Mouse (Mus musculus): ENCODE data around the gene Ddc.

Ddc gene

GRCm38 (mm10) chr11:11897645-11898357, at the start of gene Ddc:
Ddc (minus strand) TSS chr11:11898144.
- no peak for DNase-seq (ENCODE audit: inconsistent ontology term)

GRCm38 (mm10) chr11:11945766-11946165, 47.8 kb upstream of the Ddc start:
- no peak for DNase-seq (ENCODE audit: inconsistent ontology term)

GRCm38 (mm10) chr11:11944814-11945213, 46.9 kb upstream of the Ddc start:
- no peak for DNase-seq (ENCODE audit: inconsistent ontology term)

DNA sequence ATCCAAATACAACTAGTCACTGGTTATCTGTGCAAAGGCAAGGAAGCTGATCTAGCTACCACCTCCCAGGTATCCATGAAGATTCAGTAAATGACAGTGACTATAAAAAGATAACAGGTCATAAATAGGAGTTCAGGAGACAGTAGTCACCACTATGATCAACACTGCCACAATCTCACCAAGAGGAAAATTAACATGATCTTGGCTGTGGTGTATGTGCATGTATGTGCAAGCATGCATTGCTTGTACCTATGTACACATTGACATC, 46.1 kb upstream of the Ddc start:
- no peak for DNase-seq (ENCODE audit: inconsistent ontology term)

GRCm38 (mm10) chr11:11943240-11944081, 45.5 kb upstream of the Ddc start:
- no peak for DNase-seq (ENCODE audit: inconsistent ontology term)

GRCm38 (mm10) chr11:11942320-11943217, 44.6 kb upstream of the Ddc start:
- no peak for DNase-seq (ENCODE audit: inconsistent ontology term)

DNA sequence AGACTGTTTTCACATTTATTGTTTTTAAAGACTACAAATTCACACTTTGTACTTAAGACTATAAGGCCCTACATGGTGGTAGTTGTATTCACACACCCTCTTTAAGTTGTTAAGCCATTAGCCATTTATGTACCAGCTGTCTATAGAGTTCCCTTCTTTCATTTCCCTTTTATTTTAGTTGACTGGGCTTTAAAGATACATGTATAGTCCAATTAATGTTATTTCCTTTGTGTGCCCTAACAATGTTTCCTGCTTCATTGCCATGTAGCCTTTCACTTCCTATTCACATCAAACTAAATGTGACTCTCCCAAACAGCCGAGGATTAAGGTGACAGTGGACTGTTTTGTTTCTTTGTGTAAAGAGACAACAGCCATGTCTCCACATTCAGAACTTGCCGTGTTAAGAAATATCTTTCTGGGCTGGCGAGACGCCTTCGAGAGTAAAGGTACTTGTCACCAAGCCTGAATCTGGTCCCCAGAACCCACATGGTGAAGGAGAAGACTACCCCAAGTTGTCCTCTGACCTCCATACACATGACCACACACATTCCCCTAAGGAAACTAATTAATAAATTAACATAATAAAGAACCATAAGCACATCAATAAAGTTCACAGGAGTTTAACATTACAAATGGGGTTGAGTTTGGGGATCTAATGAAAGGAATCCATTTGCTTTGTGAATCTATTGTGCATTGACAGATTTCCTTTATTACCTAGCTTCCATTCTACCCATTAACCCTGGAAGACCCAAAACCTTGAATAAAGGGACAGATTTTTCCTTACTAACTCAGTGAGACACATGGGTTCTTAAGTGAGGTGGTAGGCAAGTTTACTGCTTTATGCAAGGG, 43.1 kb upstream of the Ddc start:
- no peak for DNase-seq (ENCODE audit: inconsistent ontology term)

DNA sequence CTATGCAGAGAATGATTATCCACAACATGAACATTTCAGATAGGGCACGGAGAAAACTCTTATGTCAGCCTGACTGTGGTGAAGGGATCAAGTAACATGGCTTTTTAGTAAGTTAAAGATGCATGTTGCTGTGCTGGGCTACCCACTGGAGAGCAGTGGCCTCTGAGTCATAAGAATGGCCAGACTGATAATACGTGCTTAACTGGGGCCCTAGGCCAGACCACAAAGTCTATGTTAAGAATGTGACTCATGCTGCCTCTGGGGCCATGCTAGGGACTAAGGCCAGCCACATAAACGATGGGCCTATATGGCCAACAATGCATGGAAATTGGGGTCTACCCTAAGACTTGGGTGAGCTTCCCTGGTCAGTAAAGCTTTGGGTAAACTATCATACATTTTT, 41.7 kb upstream of the Ddc start:
- DNase-seq (ENCODE audit: inconsistent ontology term): peak; percentile 64

DNA sequence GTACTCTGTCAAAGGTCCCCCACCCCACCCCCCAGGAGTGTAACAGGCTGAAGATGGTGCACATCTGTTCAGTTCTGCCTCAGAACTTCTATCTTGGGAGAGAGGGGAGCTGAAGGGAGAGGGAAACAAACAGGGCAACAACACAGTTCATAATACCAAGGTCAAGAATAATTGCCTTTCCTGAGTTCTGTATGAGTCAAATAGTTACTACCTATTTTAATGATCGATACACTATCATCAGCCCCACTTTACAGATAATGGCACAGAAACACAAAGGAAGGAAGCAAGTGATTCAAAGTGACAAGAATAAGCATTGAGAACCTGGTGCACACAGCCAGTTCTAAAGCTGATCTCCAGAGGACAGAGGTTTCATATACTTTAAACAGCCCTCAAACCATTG, 40.6 kb upstream of the Ddc start:
- no peak for DNase-seq (ENCODE audit: inconsistent ontology term)

DNA sequence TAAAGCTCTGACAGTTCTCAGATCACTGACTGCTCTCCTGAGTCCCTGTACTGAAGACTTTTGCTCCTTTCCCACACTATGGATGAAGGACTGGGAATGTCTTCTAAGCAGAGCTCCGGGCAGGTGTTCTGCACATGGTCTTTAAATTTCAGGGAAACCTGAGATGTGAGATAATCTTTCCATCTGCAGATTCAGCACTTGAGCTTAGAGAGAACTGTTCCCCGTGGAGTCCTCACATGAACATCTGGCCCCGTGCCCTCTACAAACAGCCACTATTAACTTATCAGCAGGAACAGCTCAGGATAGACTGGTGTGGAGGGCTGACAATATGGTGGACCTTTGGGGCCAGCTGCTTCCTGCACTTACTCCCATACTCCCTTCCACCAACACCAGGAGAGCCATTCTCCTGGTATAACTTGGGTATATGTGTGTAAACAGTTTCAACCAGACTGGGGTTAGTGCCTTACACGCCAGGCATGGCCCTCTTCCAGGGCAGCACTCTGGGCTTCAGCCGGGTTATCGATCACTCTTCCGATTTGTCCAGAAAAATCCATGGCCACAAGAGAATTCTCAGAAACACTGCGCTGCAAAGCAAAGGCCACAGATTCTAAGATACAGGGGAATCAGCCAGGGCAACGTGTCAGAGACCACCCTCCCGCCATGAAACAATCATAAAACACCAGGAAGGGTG, 39.5 kb upstream of the Ddc start:
- DNase-seq (ENCODE audit: inconsistent ontology term): no peak

- no peak for DNase-seq (ENCODE audit: inconsistent ontology term)
Observed at GRCm38 (mm10) chr11:11934808-11935207, 36.9 kb upstream of the Ddc start.

DNA sequence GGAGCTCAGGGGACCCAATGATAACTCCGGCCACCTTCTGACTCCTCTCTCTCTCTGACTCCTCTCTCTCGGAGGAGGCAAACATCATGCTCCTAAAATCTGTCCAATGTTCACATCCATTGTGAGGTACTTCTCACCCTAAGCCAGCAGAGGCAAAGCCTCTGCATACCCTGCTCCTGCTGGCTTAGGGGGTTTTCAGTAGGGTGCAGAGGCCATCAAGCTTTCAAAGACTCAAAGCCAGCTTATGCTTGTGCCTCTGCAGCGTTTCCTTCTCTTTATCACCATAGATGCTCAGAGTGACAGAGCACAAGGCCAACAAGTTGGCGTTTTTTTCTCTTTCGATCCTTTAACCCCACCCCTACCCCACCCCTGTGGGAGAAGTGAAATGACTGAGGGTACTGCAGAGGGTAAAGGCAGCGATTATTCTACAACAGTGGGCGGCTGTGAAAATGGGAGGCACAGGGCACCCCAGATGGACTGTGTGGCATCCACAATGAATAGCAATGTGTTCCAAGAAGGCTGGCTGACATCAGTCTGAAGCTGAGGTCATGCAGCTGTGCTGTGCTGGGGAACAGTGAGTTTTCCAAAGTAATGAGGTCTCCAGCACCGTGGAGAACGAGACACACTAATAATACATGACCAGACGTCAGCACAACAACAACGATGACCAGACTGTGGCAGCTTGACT, 34.3 kb upstream of the Ddc start:
- no peak for DNase-seq (ENCODE audit: inconsistent ontology term)

DNA sequence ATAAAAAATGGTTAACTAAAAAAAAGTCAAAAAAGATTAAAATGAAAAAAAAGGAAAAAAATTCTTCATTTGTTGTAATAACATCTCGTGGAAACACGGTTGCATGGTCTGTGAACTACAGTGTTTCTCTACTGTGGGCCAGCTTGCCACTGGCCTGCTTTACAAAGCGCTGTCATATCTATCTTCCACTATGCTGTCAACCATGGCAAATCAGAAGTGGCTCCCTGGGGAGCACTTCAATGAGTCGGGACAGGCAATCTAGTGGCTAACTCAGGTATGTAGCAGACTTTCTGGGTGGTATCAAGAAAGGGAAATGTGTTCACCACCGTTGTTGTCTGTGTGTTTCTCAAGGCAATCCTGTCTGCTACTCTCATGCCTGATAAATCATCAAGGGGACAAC, 33.7 kb upstream of the Ddc start:
- no peak for DNase-seq (ENCODE audit: inconsistent ontology term)

DNA sequence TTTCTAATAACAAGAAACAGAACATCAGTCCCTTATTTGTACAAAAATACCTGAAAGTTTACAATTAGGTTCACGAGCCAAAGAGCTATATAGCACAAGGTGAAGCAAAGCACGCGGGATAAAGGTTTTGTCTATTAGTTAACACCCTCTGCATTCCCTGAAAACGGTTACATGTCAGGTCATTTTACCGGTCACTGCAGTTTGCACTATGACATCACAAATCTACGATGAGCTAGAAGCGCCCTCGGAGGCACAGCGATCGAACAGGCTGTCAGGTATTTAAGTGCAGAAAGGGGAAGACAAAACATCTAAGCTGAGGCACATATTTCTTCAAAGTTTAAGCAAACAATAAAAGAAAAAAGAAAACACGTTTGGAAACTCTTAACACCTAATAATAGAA, 32.6 kb upstream of the Ddc start:
- DNase-seq (ENCODE audit: inconsistent ontology term): no peak

GRCm38 (mm10) chr11:11929059-11929458, 31.1 kb upstream of the Ddc start:
- no peak for DNase-seq (ENCODE audit: inconsistent ontology term)

DNA sequence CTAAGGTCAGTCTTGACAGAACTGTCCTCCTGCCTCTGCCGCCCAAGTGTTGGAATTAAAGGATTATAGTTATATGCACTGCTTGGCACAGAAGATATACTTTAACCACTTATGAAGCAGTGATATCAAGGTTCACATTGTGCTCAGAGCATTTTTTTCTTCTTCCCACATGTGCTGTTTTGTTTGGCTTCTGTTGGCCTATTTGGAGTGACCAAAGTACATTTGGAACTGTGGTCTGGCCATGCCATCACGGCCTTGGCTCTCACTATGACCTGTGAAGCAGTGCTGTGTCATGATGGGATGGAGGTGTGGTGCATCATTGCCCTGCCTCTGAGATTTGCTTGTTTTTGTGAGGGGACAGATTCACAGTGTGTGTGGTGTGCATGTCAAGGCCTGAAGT, 30.6 kb upstream of the Ddc start:
- DNase-seq (ENCODE audit: inconsistent ontology term): no peak

DNA sequence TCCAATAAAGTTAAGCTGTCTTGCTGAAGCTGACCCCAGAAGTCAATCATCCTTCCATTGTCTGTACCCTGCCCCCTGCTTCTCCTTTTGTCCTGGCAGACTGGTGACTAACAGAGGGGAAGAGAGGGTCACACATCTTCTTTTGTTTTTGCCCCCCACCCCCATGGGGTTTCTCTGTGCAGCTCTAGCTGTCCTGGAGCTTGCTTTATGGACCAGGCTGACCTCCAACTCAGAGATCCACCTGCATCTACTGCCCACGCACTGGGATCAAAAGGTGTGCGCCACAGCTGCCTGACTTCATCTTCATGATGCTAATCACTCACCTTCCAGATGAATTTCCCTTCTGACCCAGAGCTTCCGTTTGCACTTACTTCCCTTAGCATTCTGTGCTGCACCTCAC, 26.0 kb upstream of the Ddc start:
- DNase-seq (ENCODE audit: inconsistent ontology term): no peak

GRCm38 (mm10) chr11:11923345-11923744, 25.4 kb upstream of the Ddc start:
- no peak for DNase-seq (ENCODE audit: inconsistent ontology term)

DNA sequence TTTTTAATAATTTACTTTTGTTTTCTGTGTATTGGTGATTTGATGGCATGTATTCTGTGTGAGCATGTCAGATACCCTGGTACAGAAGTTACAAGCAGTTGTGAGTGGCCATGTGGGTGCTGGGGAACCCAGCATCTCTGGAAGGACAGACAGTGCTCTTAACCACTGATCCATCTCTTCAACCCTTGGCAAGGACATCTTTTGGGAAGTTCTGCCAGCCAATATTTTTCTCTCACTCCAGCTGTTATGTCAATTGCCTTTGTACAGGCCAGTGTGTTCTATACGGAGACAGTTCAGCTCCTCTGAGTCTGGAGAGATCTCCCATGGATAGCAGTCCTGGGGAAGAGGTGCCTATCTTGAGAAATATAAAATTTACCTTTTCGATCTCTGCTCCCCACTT, 24.2 kb upstream of the Ddc start:
- no peak for DNase-seq (ENCODE audit: inconsistent ontology term)

GRCm38 (mm10) chr11:11907703-11908413, 9.9 kb upstream of the Ddc start:
- DNase-seq (ENCODE audit: inconsistent ontology term): peak; percentile 7
